Mouse (Mus musculus) embryo, embryonic 9.5 days (tissue): ENCODE data around the gene Vcam1.

ENCODE experiments used
- DNase-seq: peaks from one replicate; pipeline ENCODE4 v3.0.0-alpha.2; 2017; ENCODE audit errors: extremely low spot score

Vcam1 gene

GRCm38 (mm10) chr3:116085962-116086361 lies 43.5 kb downstream of the Vcam1 start:
- DNase-seq, result no peak

GRCm38 (mm10) chr3:116080939-116081676 lies 48.4 kb downstream of the Vcam1 start:
- DNase-seq, result no peak

GRCm38 (mm10) chr3:116080166-116080788 lies 49.2 kb downstream of the Vcam1 start:
- no peak for DNase-seq

DNA sequence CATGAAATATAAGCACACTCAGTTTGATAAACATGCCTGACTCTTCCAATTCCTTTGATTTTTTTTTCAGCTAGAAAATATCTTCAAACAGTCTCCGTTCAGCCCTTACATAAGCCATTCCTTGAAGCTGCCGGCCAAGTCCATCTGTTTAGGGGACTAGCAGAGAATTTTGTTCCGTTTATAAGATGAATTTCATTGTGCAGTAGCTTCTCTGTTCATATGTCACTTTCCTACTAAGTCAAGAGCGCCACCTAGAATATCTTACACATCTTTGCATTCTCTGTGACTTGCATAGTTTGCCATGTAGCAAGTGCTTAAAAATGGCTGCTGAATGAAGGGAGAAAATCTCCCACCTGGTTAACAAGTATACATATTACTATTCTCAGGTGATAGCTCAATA lies 51.0 kb downstream of the Vcam1 start:
- no peak for DNase-seq

DNA sequence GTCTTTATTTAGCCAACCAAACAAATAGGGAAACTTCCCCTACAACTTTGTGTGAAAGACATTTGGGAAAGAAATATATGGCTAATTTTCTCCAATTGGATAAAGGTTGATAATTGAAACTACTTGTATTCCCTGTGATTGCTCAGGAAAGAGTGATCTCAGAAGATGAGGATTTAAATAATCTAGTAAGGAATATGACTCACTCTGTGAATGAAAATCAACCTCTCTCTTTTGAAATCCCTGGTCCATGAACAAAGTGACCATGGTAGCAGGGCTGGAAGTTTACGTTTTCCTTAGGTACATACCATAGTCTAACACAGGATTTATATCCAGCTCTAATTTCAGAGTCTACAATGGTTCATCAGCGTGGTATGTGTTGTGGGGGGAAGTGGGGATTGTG lies 52.7 kb downstream of the Vcam1 start:
- no peak for DNase-seq

- no peak for DNase-seq
Measured at GRCm38 (mm10) chr3:116072584-116072983, 56.9 kb downstream of the Vcam1 start.

DNA sequence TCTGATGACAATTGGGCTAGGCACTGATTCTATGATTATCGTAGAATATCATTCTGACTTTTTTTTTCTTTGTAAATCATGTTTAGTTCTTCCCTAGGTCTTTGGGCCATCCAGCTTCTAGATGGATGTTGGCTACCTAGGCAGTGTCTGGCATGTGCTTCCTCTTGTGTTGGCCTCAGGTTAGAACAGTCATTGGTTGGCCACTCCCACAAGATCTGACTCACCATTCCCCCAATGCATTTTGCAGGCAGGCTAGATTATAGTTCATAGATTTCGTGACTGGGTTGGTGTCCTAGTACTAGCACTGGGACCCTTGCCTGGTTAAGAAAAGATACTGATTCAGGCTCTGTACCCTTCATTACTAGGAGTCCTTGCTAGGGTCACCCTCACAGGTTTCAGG lies 67.3 kb downstream of the Vcam1 start:
- no peak for DNase-seq

DNA sequence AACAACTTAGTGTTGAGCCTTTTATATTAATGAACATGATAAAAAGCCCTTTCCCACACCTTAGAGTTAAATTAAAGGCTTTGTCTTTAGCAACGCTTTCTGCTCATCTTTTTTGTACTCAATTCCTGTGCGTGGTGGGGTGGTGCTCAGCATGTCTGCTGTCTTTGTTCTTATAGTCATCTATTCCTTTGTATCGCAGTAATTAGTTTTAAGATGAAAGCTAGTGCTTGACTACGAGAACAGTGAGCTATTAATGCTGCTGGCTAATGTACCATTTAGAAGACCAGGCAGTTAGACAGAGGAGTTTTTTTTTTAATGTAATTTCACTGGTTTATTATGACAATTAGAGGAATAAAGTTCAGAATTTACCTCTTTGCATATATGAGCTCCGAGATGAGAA lies 69.2 kb downstream of the Vcam1 start:
- DNase-seq, result no peak
